Mouse (Mus musculus) frontal cortex, adult (tissue): ENCODE data around the gene Ldlrad3.

Source experiments
- ATAC-seq: cut with Nextera tagmentation; 2 replicates; pipeline ENCODE4 v1.9.2; 2017; ENCODE audit warnings: mild to moderate bottlenecking, moderate library complexity, mixed read lengths; ENCODE audit not compliant: low TSS enrichment

Gene Ldlrad3

GRCm38 (mm10) chr2:101907386-101908022 is 278.7 kb downstream of the Ldlrad3 start:
- peak; percentile 48 for ATAC-seq

- ATAC-seq: no peak
Observed at GRCm38 (mm10) chr2:101906379-101906690, 279.9 kb downstream of the Ldlrad3 start.

- ATAC-seq: peak; percentile 61
Observed at GRCm38 (mm10) chr2:101905534-101906378, 280.4 kb downstream of the Ldlrad3 start.

GRCm38 (mm10) chr2:101902196-101902595 is 284.0 kb downstream of the Ldlrad3 start:
- no peak for ATAC-seq
